Mouse (Mus musculus) spleen, adult 12 weeks (tissue): ENCODE data around the gene Galnt11.

Experiments
- DNase-seq: peaks from one replicate; pipeline ENCODE4 v3.0.0; 2022; ENCODE audit warnings: low spot score

Galnt11 gene

DNA sequence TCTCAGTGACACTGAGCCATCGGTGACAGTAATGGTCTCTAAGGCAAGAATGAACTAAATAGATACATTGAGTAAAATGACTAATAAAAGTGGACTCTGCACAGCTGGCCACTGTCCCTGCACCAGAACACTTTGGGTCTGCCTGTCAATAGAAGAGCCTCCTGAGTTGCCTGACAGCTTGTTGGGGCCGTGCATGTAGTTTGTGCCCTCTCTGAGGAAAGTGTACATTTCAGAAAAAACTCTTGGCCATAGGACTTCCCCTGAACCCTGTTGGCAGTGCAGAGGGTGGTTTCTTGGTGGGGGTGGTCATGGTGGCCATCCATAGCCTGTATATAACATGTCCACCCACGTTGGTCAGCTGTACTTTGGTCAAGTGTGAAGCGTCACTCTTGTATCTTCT is 32.8 kb downstream of the Galnt11 start:
- no peak for DNase-seq

DNA sequence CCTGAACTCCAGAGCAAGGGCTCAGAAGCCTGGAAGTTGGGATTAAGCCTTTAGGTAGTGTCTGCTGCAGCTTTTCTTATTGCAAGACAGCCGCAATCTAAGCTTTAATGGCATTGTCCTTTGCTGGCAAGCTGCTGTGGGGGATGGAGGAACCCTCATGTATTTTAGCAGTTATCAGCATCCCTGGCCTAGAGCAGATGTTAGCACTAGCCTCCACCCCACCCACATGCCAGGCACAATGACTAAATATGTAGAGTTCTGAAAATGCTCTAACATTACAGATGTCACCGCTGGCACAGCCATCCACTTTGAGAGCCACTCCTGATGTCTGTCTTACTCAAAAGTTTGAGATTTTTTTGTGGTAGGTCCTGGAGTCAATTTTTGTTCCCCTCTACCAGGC is 35.0 kb downstream of the Galnt11 start:
- DNase-seq = no peak

DNA sequence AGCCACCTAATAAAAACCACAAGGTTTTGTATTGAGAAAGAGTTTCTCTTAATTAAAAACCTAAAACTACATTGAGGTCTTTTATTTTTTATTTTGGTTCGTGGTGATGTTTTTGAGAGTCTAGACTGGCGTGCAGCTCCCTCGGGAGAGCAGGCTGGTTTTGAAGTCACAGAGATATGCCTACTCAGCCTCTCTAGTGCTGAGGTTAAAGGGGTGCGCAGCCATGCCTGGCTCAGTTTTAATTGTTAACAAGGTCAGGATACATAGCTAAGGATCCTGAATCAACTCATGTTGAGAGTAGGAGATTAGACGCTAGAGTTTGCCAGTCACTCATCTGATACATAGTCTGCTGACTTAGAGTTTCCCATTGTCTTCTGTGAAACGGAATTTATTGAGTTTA is 39.7 kb downstream of the Galnt11 start:
- DNase-seq = no peak

DNA sequence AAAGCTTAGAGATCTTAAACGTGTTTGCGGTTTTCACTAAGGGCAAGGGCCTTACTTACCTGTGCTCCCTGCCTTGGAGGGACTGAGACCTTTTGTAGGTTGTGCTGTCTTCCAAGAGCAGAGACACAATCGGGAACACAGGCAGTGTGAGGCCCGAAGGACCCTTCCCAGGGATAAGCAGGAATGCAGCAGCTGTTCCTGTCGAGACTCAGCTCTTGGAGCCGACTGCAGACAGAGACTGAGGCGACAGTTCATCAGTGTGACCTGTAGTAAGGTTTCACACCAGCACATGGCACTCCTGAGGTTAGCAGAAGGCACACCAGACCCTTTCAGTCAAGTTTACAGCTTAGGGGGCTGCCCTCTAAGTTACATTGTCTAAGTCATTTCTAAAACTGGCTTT is 40.6 kb downstream of the Galnt11 start:
- no peak for DNase-seq

DNA sequence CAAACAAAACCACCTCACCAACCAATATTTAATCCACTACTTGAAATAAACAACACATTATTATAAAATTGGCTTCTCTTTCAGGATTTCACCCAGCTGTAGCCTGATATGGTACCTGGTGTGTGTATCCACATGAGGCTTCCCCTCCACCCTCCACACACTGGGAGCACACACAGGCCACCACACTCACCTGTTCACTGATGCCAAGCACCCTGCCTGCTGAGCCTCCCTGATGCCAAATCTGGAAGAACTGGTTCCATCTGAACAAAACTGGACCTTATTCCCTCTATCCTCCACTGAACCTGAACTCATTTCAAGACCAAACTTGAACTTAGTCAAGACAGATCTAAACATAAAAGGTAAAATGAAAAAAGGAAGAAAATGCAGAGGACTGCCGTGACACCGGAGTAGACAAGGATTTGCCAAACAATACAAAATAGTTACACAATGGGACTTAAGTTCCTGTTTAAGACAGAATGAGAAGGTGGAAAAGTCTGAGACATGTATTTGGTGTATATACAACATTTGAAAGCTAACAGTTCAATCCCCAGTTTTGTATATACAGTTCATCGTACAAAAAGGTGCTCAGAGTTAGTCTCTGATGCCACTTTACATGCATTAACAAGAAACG is 46.7 kb downstream of the Galnt11 start:
- DNase-seq = no peak

DNA sequence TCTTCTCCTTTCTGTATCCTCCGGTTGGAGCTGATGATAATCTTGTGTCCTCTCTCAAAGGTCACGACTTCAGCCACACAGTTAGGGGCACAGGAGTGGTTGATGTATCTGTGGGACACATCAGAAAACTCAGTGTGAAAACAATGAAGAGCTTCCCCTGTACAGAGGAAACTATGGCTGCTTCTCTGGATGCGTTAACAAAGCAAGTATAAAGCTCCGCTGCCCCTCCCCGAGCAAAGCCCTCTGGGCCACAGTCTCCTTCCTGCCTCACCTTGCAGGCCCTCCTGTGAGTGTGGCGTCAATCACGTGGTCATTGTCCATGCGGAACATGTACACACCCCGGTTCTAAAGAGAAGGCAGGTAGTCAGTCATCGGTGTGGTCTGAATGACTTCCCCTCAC is 53.9 kb downstream of the Galnt11 start:
- no peak for DNase-seq

DNA sequence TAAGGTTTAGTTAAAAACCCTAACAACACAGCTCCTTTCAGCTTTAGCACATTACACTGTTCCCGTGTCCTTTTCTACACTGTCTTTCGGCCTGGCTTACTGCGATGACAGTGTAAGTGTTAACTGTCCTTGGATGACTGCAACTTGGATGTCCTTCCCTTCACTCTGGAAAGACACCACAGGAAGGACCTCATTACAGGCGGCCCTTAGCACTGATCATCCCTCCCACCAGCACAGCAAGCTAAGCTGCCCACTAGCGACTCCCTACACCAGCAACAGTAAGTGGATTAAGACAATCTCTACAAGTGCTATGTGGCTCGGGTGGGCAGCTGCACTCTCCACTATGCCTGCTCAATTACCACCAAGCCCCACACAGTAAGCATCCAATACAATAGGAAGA is 54.7 kb downstream of the Galnt11 start:
- DNase-seq = no peak

DNA sequence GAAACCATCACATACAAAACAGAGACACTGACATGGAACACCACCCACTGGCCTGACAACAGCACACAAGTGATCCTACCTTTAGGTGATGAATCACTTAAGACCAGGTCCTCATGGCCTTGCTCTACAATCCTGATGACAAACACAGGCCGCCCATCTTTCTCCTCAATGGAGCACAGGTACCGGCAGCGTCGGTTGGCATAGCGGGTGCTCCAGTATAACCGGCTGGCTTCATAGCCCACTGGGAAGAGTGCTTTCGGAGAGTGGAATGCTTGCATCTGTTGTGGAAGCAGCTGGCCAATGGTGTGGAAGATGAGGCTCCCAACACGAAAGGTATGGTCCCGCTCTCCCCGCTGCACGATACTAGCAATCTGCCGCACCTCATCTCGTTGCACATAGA is 62.3 kb downstream of the Galnt11 start:
- no peak for DNase-seq

DNA sequence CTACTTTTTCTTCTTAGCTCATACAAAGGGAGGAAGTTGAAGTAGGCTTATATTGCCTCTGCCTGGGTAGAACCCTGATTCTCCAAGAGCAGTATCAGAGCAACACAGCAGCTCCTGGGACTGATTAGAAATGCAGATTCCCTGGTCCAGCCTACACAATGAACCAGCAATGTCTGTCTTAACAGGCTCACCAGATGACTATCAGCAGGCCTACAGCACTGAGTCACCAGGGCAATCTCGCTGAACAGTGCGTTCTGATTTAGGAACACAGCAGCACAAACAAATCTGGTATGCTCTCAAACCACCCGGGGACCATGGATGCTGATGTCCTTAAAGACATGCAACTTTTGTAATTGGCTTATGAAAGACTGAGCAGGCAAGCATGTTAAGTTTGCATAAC is 75.1 kb downstream of the Galnt11 start:
- DNase-seq = no peak

DNA sequence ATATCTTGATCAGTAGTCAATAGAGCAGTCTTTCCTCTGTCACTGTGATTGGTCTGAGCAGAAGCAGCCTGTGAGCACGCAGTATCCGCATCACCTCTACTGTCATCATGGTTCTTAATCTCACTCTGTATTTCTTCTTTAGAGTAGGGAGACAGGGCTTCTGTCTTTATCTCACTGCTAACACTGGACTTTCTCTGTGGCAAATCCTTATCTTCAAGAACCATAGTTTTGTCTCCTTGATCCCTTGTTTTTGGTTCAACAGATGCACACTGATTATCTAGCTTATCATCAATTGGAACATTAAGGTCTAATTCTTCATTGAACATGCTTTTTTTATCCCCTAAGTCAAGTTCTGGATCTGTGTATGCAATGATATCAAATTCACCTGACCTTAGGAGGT is 88.5 kb downstream of the Galnt11 start:
- no peak for DNase-seq

DNA sequence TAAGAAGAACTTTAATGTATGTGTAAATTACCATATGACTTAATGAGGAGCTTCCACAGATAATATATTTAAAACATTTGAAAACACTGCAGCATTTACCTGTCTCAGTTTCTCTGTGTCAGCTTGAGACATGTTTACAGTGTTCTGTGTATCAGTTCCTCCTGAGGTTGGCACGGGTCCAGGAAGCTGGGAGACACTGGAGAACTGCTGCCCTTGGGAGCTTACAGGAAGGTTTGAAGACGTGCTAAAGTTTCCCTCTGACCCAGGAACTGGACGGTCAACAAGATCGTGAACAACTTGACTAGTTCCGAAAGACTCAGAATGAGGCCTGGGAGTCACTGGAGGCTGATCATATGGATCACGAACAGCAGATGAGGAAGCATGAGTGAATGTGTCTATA is 92.2 kb downstream of the Galnt11 start:
- no peak for DNase-seq
